Mouse (Mus musculus): ENCODE measurements around the gene Gm8978. TPM values are rescaled to one million over a fixed set of nuclear protein-coding genes. Genes with fewer than 3 reads are reported as not detected.
"Not testable (repeated sequence)": the region's sequence is repeated elsewhere in the genome, so short reads cannot be mapped to it uniquely, and the experiment has no call there.

The Gm8978 gene
- not detected in 2 replicates for polyA plus RNA-seq (2015; fragmentation: Nextera tagmentation; extraction: Ambion mirVana)

DNA sequence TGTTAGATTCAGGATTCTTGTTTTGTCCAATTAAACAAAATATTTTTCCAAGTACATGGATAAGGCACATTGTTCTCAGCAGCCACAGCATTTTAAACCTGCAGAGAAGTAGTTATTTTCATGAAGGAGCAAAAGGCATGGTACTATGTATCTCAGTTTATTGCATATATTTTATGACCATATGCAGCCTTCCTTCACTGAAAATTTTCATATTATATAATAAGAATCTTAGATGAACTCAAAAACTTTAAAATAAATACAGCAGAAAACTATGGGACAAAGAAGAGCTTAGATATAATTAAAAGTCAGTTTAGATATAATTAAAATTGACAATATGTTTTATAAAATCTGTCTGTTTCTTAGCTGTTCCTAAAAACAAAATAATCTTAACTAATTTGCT lies at the start of gene Gm8978:
Gm8978 (minus strand) TSS at position 101 of the 400 bp plus-strand sequence.
- H3K27me3 ChIP-seq; H3K4me3 ChIP-seq; H3K9me3 ChIP-seq (replicated peaks); H3K4me2 ChIP-seq; H3K9ac ChIP-seq; ATAC-seq; H3K27ac ChIP-seq; H3K36me3 ChIP-seq (ENCODE audit: poor library complexity, severe bottlenecking); H3K4me1 ChIP-seq: not testable (repeated sequence)

DNA sequence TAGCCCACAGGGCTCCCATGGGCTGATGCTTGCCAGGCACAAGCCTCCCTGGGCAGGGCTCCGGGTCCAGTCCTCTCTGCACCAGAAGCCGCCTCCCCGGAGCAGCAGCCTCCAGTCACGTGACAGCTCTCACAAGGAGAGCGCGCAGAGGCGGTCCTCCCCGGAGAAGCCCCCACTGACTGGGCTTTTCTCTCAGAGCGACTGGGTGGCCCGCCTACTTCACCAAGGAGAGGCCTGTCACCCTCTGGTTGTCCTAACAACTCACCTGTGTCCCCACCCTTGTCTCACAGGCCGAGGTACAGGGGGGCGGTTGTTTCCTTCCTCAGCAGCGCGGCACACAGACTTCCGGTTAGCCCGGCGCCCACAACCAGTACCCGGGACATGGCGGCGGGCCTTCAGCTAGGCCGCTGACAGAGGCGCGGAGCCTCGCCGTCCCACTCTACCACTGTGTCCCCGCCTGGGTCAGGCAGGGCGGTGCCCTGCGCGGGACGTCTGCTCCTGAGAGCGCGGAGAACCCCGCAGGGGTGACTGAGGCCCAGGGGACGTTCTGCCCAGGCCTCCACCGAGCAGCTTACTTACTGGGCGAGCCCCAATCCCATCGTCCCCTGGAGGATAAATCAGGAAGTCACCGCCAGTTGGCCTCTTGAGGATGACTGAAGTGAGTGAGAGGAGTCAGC lies 35.3 kb downstream of the Gm8978 start:
- Histone ChIP-seq H3K9ac (peak overlapping the region; percentile 59), H3K4me3 (peak overlapping the region; percentile 36), H3K4me2 (peak overlapping the region; percentile 53)
- WGBS: 10% methylated on average over 10 of the region's 38 CpGs
- not testable (repeated sequence) for H3K4me1 ChIP-seq; H3K9me3 ChIP-seq (replicated peaks); H3K27me3 ChIP-seq; H3K27ac ChIP-seq; H3K36me3 ChIP-seq (ENCODE audit: poor library complexity, severe bottlenecking)
- peak; percentile 99 for ATAC-seq

DNA sequence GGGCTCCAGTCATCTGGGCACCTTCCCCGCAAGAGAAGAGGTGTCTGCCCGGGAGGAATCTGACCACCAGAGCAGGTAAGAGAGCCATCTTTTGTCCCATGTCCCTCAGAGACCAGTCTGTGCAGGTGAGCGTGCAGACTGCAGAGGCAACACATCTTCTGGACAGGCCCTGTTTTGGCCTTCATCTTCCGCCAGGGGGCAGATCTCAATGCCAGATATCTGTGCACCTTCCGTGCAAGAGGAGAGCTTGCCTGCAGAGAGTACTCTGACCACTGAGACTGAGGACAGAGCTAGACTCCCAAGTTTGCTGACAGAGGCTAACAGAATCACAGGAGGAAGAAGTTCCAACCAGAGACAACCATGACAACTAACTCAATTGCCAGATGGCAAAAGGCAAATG lies 56.5 kb downstream of the Gm8978 start:
- not testable (repeated sequence) for H3K36me3 ChIP-seq (ENCODE audit: poor library complexity, severe bottlenecking); H3K27me3 ChIP-seq; H3K9me3 ChIP-seq (replicated peaks); H3K27ac ChIP-seq; H3K4me2 ChIP-seq; H3K9ac ChIP-seq; ATAC-seq; H3K4me1 ChIP-seq; H3K4me3 ChIP-seq
- WGBS: 83% methylated on average over 5 of the region's 5 CpGs

Small RNA genes lying within 50 kb of the gene (microRNA-seq; reads per million reads assigned to microRNA genes)
- gene Gm27440: not detected

Other genes with a start within 250 kb of the Gm8978 start
- 8.0 and 9.3 TPM in 2 replicates for gene Rnls, start 233.0 kb downstream of the Gm8978 start, polyA plus RNA-seq (2015; fragmentation: Nextera tagmentation; extraction: Ambion mirVana)
- not detected in 2 replicates for gene Lipo4, start 107.5 kb downstream of the Gm8978 start, polyA plus RNA-seq (2015; fragmentation: Nextera tagmentation; extraction: Ambion mirVana)
- 0.25 and 0.52 TPM in 2 replicates for gene Lipo2, start 126.1 kb upstream of the Gm8978 start, polyA plus RNA-seq (2015; fragmentation: Nextera tagmentation; extraction: Ambion mirVana)
- 10.0 and 10.5 TPM in 2 replicates for gene Lipo3, start 136.7 kb upstream of the Gm8978 start, polyA plus RNA-seq (2015; fragmentation: Nextera tagmentation; extraction: Ambion mirVana)
- not detected in 2 replicates for gene Lipo1, start 162.2 kb upstream of the Gm8978 start, polyA plus RNA-seq (2015; fragmentation: Nextera tagmentation; extraction: Ambion mirVana)